Mouse (Mus musculus): ENCODE measurements around the gene Fkbp1b. TPM values are rescaled to one million over a fixed set of nuclear protein-coding genes. Genes with fewer than 3 reads are reported as not detected.

Gene Fkbp1b
- not detected for polyA plus RNA-seq (2017; shearing (Covaris generic))

DNA sequence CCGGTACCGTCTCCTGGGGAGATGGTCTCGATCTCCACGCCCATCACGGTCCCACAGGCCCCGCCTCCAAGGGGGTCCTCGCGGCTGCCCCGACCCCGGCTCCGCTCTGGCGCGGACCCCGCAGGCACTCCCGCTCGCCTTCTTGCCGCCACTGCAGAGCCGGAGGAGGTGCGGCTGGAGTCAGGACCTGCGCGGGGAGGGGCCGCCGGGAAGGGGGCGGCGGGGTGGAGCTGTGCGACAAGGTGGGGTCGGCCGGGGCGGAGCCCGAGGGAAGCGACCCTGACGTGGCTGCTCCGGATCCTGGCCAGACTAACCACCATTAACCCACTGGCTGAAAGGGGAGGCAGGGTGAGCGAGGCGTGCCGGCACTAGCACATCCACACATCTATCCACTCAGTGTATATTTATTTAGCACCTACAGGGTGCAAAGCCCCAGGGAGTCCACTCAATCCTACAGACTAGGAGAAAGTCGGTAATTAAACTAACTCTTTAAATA lies at the start of gene Fkbp1b:
TSS of gene Fkbp1b (minus strand) at position 200 of the 496 bp plus-strand sequence.

GRCm38 (mm10) chr12:4874161-4874927 lies 33.0 kb upstream of the Fkbp1b start, which contains the start of gene Mfsd2b:
TSS of gene Mfsd2b (minus strand) at chr12:4874359.

GRCm38 (mm10) chr12:4842890-4843597 lies 1.7 kb upstream of the Fkbp1b start, which contains the start of gene Wdcp:
TSS of gene Wdcp (plus strand) at chr12:4843303.

DNA sequence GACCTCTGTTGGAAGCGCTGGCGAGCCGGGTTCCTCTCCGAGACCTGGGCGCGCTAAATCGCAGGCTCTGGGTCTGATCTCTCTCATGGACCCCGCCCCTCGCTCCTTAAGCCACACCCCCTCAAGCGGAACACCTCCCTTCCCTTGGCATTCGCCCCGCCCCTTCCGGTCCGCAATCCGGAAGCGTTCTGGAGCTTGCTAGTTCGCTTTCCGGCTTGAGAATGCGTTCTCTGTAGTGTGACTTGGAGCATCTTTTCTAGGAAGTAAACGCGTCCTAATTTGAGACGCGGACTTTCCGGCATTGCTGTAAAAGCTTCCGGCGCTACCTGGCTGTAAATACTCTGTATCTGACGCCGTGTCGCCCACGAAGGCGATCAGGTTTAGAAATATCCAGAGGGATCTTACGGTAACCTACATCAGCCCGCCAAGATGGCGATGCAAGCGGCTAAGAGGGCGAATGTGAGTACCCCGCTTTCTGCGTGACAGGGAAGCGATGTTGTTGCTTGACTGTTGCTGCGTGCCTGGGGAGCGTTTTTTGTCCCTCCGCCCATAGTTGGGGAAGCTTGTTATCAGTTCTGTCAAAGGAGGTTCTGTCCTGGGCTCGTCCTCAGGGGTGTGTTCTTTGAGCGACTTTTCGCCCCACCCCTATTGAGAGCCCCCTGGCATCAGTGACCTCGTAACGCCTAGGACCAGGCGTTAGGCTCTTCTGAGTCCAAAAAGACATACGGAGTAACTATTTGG lies 23.9 kb downstream of the Fkbp1b start, which contains the start of gene Sf3b6:
TSS of gene Sf3b6 (plus strand) at position 184 of the 741 bp plus-strand sequence.

Other genes starting within 250 kb of the Fkbp1b start
- 191 TPM for gene Itsn2, start 249.0 kb downstream of the Fkbp1b start, polyA plus RNA-seq (2017; shearing (Covaris generic))
- not detected for gene Gm3625, start 248.7 kb downstream of the Fkbp1b start, polyA plus RNA-seq (2017; shearing (Covaris generic))
- not detected for gene Fam228a, start 103.2 kb downstream of the Fkbp1b start, polyA plus RNA-seq (2017; shearing (Covaris generic))
- gene Pfn4, start 72.6 kb downstream of the Fkbp1b start, polyA plus RNA-seq (2017; shearing (Covaris generic)), result not detected
- gene Fam228b, start 72.3 kb downstream of the Fkbp1b start, polyA plus RNA-seq (2017; shearing (Covaris generic)), result not detected
- gene Sf3b6, start 24.0 kb downstream of the Fkbp1b start, polyA plus RNA-seq (2017; shearing (Covaris generic)), result 311 TPM
- 7.3 TPM for gene Wdcp, start 1.7 kb upstream of the Fkbp1b start, polyA plus RNA-seq (2017; shearing (Covaris generic))
- gene Mfsd2b, start 32.8 kb upstream of the Fkbp1b start, polyA plus RNA-seq (2017; shearing (Covaris generic)), result 0.45 TPM
- gene Ubxn2a, start 66.1 kb upstream of the Fkbp1b start, polyA plus RNA-seq (2017; shearing (Covaris generic)), result 76.0 TPM
- gene Atad2b, start 75.8 kb upstream of the Fkbp1b start, polyA plus RNA-seq (2017; shearing (Covaris generic)), result 59.5 TPM